Mouse (Mus musculus) midbrain, embryonic 16.5 days (tissue): ENCODE data around the gene Pde4b. TPM values are rescaled to one million over a fixed set of nuclear protein-coding genes. Genes with fewer than 3 reads are reported as not detected.

ENCODE experiments used
- ATAC-seq: fragments of 200-750 bp; cut with Nextera tagmentation; 2 replicates; pipeline ENCODE4 v1.8.0; 2017; ENCODE audit warnings: moderate TSS enrichment
- H3K27ac ChIP-seq: fragments of 300-500 bp; sonication (generic); 2 replicates; pipeline ENCODE4 v1.5.1; 2014; ENCODE audit warnings: mild to moderate bottlenecking, low read length, mixed read lengths
- H3K27me3 ChIP-seq: fragments of 300-500 bp; sonication (generic); 2 replicates; pipeline ENCODE4 v1.6.1; 2014; ENCODE audit warnings: low read depth, low read length, mixed read lengths; ENCODE audit not compliant: control insufficient read depth, insufficient read depth
- H3K36me3 ChIP-seq: fragments of 300-500 bp; sonication (generic); 2 replicates; pipeline ENCODE4 v1.6.1; 2014; ENCODE audit warnings: mild to moderate bottlenecking, low read length, moderate library complexity, mixed read lengths; ENCODE audit not compliant: control insufficient read depth, insufficient read depth
- H3K4me1 ChIP-seq: fragments of 300-500 bp; sonication (generic); 2 replicates; pipeline ENCODE4 v1.6.1; 2014; ENCODE audit warnings: mild to moderate bottlenecking, low read length, mixed read lengths; ENCODE audit not compliant: control insufficient read depth, insufficient read depth
- H3K4me2 ChIP-seq: fragments of 300-500 bp; sonication (generic); 2 replicates; pipeline ENCODE4 v1.6.1; 2014; ENCODE audit warnings: mild to moderate bottlenecking, low read length, mixed read lengths
- H3K4me3 ChIP-seq: fragments of 300-500 bp; sonication (generic); 2 replicates; pipeline ENCODE4 v1.5.1; 2014; ENCODE audit warnings: low read depth, mild to moderate bottlenecking, low read length, moderate library complexity, mixed read lengths
- H3K9ac ChIP-seq: fragments of 300-500 bp; sonication (generic); 2 replicates; pipeline ENCODE4 v1.6.1; 2014; ENCODE audit warnings: low read depth, low read length, mixed read lengths
- H3K9me3 ChIP-seq: fragments of 300-500 bp; sonication (generic); replicated peaks from 2 replicates; pipeline ENCODE4 v1.6.1; 2014; ENCODE audit warnings: mild to moderate bottlenecking, low read length, mixed read lengths; ENCODE audit not compliant: control insufficient read depth, poor library complexity, severe bottlenecking
- WGBS: fragments of 180-500 bp; shearing (Covaris S2); extraction: QIAGEN DNeasy Blood & Tissue Kit; methylation state at CpG from one replicate; pipeline ENCODE4 v1.1.7; 2014; 5-methylcytosine and 5-hydroxymethylcytosine counted together
- polyA plus RNA-seq: library from polyadenylated mRNA; unstranded; fragments of >200 nt; fragmentation: Nextera tagmentation; extraction: Ambion mirVana; gene quantifications from 2 replicates; pipeline ENCODE4 v1.2.1, GENCODE M21; 2015

The Pde4b gene
- polyA plus RNA-seq, 1 experiment from 2014 or later: 64.5 TPM

GRCm38 (mm10) chr4:102148766-102149165 is 61.4 kb downstream of the Pde4b start:
- H3K4me3 ChIP-seq: no peak overlapping the region
- H3K27me3 ChIP-seq: no peaks in the 10 kb centered on the region
- H3K4me2 ChIP-seq: no peak overlapping the region
- no peaks in the 10 kb centered on the region for H3K4me1 ChIP-seq
- 69% methylated on average over 4 of the region's 4 CpGs for WGBS
- H3K9ac ChIP-seq: no peak overlapping the region
- ATAC-seq: no peak
- H3K9me3 ChIP-seq: no peaks in the 10 kb centered on the region
- no peaks in the 10 kb centered on the region for H3K36me3 ChIP-seq
- no peak overlapping the region for H3K27ac ChIP-seq

GRCm38 (mm10) chr4:102159178-102159577 is 71.8 kb downstream of the Pde4b start:
- H3K27me3 ChIP-seq: no peaks in the 10 kb centered on the region
- H3K9ac ChIP-seq: no peak overlapping the region
- no peak overlapping the region for H3K4me2 ChIP-seq
- H3K9me3 ChIP-seq: no peaks in the 10 kb centered on the region
- no peak overlapping the region for H3K27ac ChIP-seq
- no peaks in the 10 kb centered on the region for H3K36me3 ChIP-seq
- no peak for ATAC-seq
- no peaks in the 10 kb centered on the region for H3K4me1 ChIP-seq
- no peak overlapping the region for H3K4me3 ChIP-seq

DNA sequence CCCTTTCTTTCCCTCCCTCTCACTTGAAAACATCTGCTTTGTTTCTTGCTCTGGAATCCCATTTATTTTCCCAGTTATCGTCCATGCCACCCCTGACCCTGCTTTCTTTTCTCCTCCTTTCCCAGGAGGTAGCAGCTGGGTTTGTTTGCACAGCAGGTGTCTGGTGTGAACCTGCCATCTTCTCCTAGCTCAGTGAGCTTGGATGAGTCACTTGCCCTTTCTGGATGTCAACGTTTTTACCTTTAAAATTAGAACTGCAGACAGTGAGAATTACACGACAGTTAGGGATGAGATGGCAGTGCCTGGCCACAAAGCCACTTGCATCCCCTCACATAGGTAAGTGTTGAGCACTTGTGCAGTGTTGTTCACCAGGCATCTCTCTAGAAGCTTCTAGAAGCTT is 84.3 kb downstream of the Pde4b start:
- H3K36me3 ChIP-seq: no peaks in the 10 kb centered on the region
- ATAC-seq: no peak
- H3K27ac ChIP-seq: no peak overlapping the region
- 42% methylated on average over 3 of the region's 3 CpGs for WGBS
- no peaks in the 10 kb centered on the region for H3K27me3 ChIP-seq
- H3K9me3 ChIP-seq: no peaks in the 10 kb centered on the region
- no peak overlapping the region for H3K9ac ChIP-seq
- H3K4me1 ChIP-seq: no peaks in the 10 kb centered on the region
- no peak overlapping the region for H3K4me3 ChIP-seq
- no peak overlapping the region for H3K4me2 ChIP-seq

GRCm38 (mm10) chr4:102172711-102173213 is 85.4 kb downstream of the Pde4b start:
- Histone ChIP-seq H3K27me3 (no peaks in the 10 kb centered on the region), H3K4me3 (no peak overlapping the region), H3K4me2 (no peak overlapping the region), H3K9me3 (no peaks in the 10 kb centered on the region), H3K36me3 (no peaks in the 10 kb centered on the region), H3K4me1 (no peaks in the 10 kb centered on the region), H3K27ac (no peak overlapping the region), H3K9ac (no peak overlapping the region)
- 60% methylated on average over 7 of the region's 7 CpGs for WGBS
- ATAC-seq: no peak

DNA sequence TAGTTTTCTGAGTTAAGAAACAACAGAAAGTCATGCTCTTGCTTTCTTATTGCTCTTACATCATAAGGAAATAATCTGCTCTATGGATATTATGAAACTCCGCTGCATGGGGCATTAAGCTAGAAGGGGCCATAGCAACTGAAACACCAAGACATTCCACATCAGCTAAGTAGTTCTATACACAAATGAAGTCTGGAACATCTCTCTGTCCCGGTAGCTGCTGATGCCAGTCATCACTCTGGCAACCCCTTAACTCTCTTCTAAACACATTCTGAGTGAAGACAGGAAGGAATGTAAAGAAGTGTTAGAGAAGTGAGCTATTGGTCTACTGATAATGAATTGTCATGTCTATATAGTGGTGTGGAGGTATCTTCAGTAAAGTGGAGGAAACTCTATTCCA is 88.6 kb downstream of the Pde4b start:
- 79% methylated on average over 2 of the region's 2 CpGs for WGBS
- H3K9ac ChIP-seq: no peak overlapping the region

DNA sequence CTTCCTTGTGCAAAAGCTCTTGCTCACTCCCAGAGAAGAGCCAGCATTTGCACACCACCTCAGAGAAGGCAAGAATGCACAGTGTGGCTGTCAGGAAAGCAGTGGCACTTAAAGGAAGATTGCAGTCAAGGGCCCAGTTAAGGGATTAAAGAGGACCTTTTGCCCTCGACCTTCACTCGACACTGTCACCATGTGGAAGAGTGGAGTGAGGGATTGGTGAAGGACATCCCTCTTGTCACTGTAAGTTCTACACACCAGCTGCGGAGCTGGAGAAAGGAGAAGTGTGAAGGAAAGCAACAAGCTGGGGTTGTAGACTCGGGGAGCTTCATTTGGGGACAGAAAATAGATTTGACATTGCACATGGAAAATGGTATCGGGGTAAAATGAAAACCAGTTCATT is 89.9 kb downstream of the Pde4b start:
- no peak overlapping the region for H3K27ac ChIP-seq
- no peak overlapping the region for H3K9ac ChIP-seq
- no peak for ATAC-seq
- H3K9me3 ChIP-seq: no peaks in the 10 kb centered on the region
- no peak overlapping the region for H3K4me3 ChIP-seq
- H3K36me3 ChIP-seq: no peaks in the 10 kb centered on the region
- no peaks in the 10 kb centered on the region for H3K27me3 ChIP-seq
- WGBS: 90% methylated on average over 5 of the region's 5 CpGs
- H3K4me2 ChIP-seq: no peak overlapping the region
- no peaks in the 10 kb centered on the region for H3K4me1 ChIP-seq

More for the DNA sequence above, 88.6 kb downstream of the Pde4b start:
- Histone ChIP-seq H3K27me3 (no peaks in the 10 kb centered on the region), H3K4me3 (no peak overlapping the region), H3K4me1 (no peaks in the 10 kb centered on the region), H3K27ac (no peak overlapping the region), H3K4me2 (no peak overlapping the region), H3K36me3 (no peaks in the 10 kb centered on the region), H3K9me3 (no peaks in the 10 kb centered on the region)
- ATAC-seq: no peak

DNA sequence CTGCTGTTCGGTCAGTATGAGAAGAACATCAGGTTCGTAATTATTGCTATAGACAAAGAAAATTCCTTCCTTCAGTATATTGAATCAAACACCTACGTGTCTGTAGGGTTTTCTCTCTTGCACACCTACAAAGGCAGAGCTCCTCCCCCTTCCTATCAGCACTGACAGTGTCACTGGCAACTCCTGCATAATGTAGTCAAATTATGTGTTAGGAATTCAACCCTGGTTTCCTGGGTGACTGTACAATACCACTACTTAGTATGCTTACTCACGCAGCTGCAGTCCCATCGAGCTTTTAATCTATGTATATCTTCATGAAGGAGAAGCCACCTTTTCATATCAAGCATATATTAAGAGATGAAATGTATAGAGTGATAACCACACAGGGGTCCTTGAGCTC is 99.5 kb downstream of the Pde4b start:
- Histone ChIP-seq H3K27me3 (no peaks in the 10 kb centered on the region), H3K9ac (no peak overlapping the region), H3K4me2 (no peak overlapping the region), H3K4me1 (peaks cover 6% of the 10 kb centered on the region), H3K36me3 (no peaks in the 10 kb centered on the region), H3K9me3 (no peaks in the 10 kb centered on the region), H3K4me3 (no peak overlapping the region), H3K27ac (no peak overlapping the region)
- 42% methylated on average over 5 of the region's 5 CpGs for WGBS
- ATAC-seq: peak; percentile 72

DNA sequence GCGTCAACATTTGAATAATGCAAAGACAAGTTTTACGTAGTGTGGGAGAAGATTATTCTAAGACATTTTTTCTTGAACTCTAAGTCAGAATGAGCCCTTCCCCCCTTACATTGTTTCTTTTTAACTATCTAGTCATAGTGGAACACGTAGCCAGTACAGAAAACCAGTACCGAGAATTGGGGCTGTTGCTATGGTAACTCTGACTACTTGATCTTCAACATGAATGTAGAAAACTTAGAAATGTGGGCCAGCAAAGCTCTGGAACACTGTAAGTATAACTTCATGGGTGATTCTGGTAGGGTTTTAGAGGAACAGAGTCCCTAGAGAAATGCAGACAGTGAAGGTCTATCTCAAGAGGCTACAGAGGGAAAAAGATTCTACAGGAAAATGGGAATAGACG is 110.4 kb downstream of the Pde4b start:
- H3K4me3 ChIP-seq: no peak overlapping the region
- H3K9ac ChIP-seq: no peak overlapping the region
- ATAC-seq: no peak
- no peaks in the 10 kb centered on the region for H3K9me3 ChIP-seq
- no peak overlapping the region for H3K4me2 ChIP-seq
- 53% methylated on average over 5 of the region's 5 CpGs for WGBS
- H3K4me1 ChIP-seq: no peaks in the 10 kb centered on the region
- no peak overlapping the region for H3K27ac ChIP-seq
- no peaks in the 10 kb centered on the region for H3K27me3 ChIP-seq
- H3K36me3 ChIP-seq: no peaks in the 10 kb centered on the region

GRCm38 (mm10) chr4:102209773-102210172 is 122.4 kb downstream of the Pde4b start:
- 84% methylated on average over 2 of the region's 2 CpGs for WGBS
- ATAC-seq: no peak
- no peaks in the 10 kb centered on the region for H3K36me3 ChIP-seq
- H3K4me3 ChIP-seq: no peak overlapping the region
- no peak overlapping the region for H3K9ac ChIP-seq
- no peaks in the 10 kb centered on the region for H3K9me3 ChIP-seq
- H3K27ac ChIP-seq: no peak overlapping the region
- H3K27me3 ChIP-seq: no peaks in the 10 kb centered on the region
- H3K4me1 ChIP-seq: no peaks in the 10 kb centered on the region
- no peak overlapping the region for H3K4me2 ChIP-seq

DNA sequence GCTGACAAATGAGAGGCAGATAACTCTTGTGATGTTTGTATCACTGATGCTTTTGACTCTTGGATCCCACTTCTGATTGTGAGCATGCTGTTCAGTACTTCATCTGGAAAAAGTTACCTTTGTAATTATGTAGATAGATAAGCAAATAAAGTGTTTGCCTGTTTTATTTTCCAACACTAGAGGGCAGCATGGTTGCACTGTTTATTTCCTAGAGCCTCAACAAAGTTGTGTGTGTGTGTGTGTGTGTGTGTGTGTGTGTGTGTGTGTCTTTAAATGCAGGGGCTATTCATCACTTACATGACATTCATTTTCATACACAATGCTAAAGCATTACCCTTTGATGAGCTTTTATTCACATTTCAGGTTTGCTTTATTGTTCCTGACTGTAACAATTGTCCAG is 139.4 kb downstream of the Pde4b start:
- no peak for ATAC-seq
- Histone ChIP-seq H3K36me3 (no peaks in the 10 kb centered on the region), H3K27me3 (no peaks in the 10 kb centered on the region)

More for the DNA sequence above, 139.4 kb downstream of the Pde4b start:
- H3K9me3 ChIP-seq: no peaks in the 10 kb centered on the region
- H3K4me1 ChIP-seq: peaks cover 8% of the 10 kb centered on the region; the same call in 1 of the 2 replicates
- no peak overlapping the region for H3K27ac ChIP-seq
- no peak overlapping the region for H3K9ac ChIP-seq
- no peak overlapping the region for H3K4me2 ChIP-seq
- H3K4me3 ChIP-seq: no peak overlapping the region
